ENCODE assay signal across 9 mouse cellular contexts in genomic region chr4:41690014-41690413, GRCm38 (mm10). TPM values are rescaled to one million over a fixed set of nuclear protein-coding genes. Genes with fewer than 3 reads are reported as not detected.
DNase-seq lines count a peak whose midpoint lies in the region; ATAC-seq and TF ChIP-seq lines count a peak whose summit lies in the region.
"Not testable (repeated sequence)": the region's sequence is repeated elsewhere in the genome, so short reads cannot be mapped to it uniquely, and the experiment has no call there.
"Had no signal": no experiment of that assay in that cellular context is flagged by ENCODE, and none has a peak within 500 bp of the region (broad histone marks: within the 10 kb centered on the region; RNA-seq: fewer than 3 reads in every experiment).

No protein-coding gene starts in this region.

- not testable (repeated sequence) for H3K36me3 ChIP-seq in lung, embryonic 14.5 days (ENCODE audit: insufficient read depth); lung, embryonic 15.5 days; lung, embryonic 16.5 days (ENCODE audit: control insufficient read depth, insufficient read depth, low read length); lung, postnatal 0 days (ENCODE audit: insufficient read depth, low read length)

- not testable (repeated sequence) for H3K9ac ChIP-seq in lung, embryonic 14.5 days; lung, embryonic 15.5 days; lung, embryonic 16.5 days (ENCODE audit: low read length); lung, postnatal 0 days (replicated peaks; ENCODE audit: low read depth)

- TF ChIP-seq EP300 in lung, postnatal 0 days (IDR thresholded peaks at IDR 0.05), result not testable (repeated sequence)

- not testable (repeated sequence) for H3K9me3 ChIP-seq in lung, embryonic 14.5 days (ENCODE audit: low read depth, low read length); lung, embryonic 15.5 days; lung, embryonic 16.5 days (ENCODE audit: control insufficient read depth, low read length); lung, postnatal 0 days (ENCODE audit: low read length)

- not testable (repeated sequence) for H3K4me1 ChIP-seq in lung, embryonic 14.5 days (ENCODE audit: insufficient read depth); lung, embryonic 15.5 days; lung, embryonic 16.5 days (replicated peaks; ENCODE audit: control insufficient read depth, insufficient read depth, low read length); lung, postnatal 0 days (ENCODE audit: insufficient read depth, low read depth, low read length)

- not testable (repeated sequence) for H3K27me3 ChIP-seq in lung, embryonic 14.5 days (ENCODE audit: insufficient read depth, low read length); lung, embryonic 15.5 days; lung, embryonic 16.5 days (ENCODE audit: control insufficient read depth, insufficient read depth, low read depth, low read length); lung, postnatal 0 days (replicated peaks; ENCODE audit: insufficient read depth, low read length)

- peak; percentile 33; the same call in 1 of the 2 replicates for ATAC-seq in lung, embryonic 14.5 days (ENCODE audit: insufficient read depth)
- peak; percentile 47; the same call in 1 of the 2 replicates for ATAC-seq in lung, embryonic 15.5 days (ENCODE audit: borderline replicate concordance, extremely low read depth, low FRiP score, low TSS enrichment)
- peak; percentile 66; the same call in 1 of the 2 replicates for ATAC-seq in lung, embryonic 16.5 days (ENCODE audit: low read depth)
- peak; percentile 77 for ATAC-seq in lung, postnatal 0 days

- not testable (repeated sequence) for H3K4me2 ChIP-seq in lung, embryonic 14.5 days; lung, embryonic 15.5 days; lung, embryonic 16.5 days (ENCODE audit: low read depth, low read length); lung, postnatal 0 days (replicated peaks; ENCODE audit: low read depth, low read length)

- not testable (repeated sequence) for TF ChIP-seq CTCF in lung, embryonic 14.5 days (IDR thresholded peaks at IDR 0.05; ENCODE audit: low read depth); lung, postnatal 0 days (IDR thresholded peaks at IDR 0.05)

- H3K4me3 ChIP-seq in lung, embryonic 14.5 days (ENCODE audit: low read depth, low read length); lung, embryonic 15.5 days; lung, embryonic 16.5 days (ENCODE audit: low read length); lung, postnatal 0 days (ENCODE audit: low read depth, low read length): not testable (repeated sequence)

- not testable (repeated sequence) for DNase-seq in lung, embryonic 14.5 days; lung, postnatal 0 days (ENCODE audit: low spot score)

- no CpG with 5 or more reads among the region's 4 CpGs for WGBS in lung, embryonic 14.5 days
- WGBS in lung, embryonic 15.5 days, result no CpG with 5 or more reads among the region's 4 CpGs
- no CpG with 5 or more reads among the region's 4 CpGs for WGBS in lung, embryonic 16.5 days
- no CpG with 5 or more reads among the region's 4 CpGs for WGBS in lung, postnatal 0 days

- not testable (repeated sequence) for H3K27ac ChIP-seq in lung, embryonic 14.5 days (ENCODE audit: low read depth); lung, embryonic 15.5 days; lung, embryonic 16.5 days (ENCODE audit: low read length); lung, postnatal 0 days (ENCODE audit: low read length)

RNA-seq across cellular contexts. Expression of gene Cntfr, which starts 6.9 kb away (rescaled TPM):
- 8.2 and 9.6 TPM in 2 replicates for polyA plus RNA-seq in lung, embryonic 14.5 days (2014; fragmentation: Nextera tagmentation; extraction: Ambion mirVana)
- 7.8 TPM in 2 replicates for polyA plus RNA-seq in lung, embryonic 15.5 days (2015; fragmentation: Nextera tagmentation; extraction: Ambion mirVana)
- polyA plus RNA-seq in lung, embryonic 16.5 days (2015; fragmentation: Nextera tagmentation; extraction: Ambion mirVana), result 6.9 and 8.4 TPM in 2 replicates
- 0.77 and 1.1 TPM in 2 replicates for polyA plus RNA-seq in lung, postnatal 0 days (2015; fragmentation: Nextera tagmentation; extraction: Ambion mirVana)
- polyA plus RNA-seq: activated CD4-positive, CD25-positive, alpha-beta regulatory T cell, adult 4 months; CD4-positive, CD25-positive, alpha-beta regulatory T cell, adult 4 months had no signal

RNA-seq across cellular contexts. Expression of gene Il11ra1, which starts 9.8 kb away (rescaled TPM):
- 111 and 129 TPM in 2 replicates for polyA plus RNA-seq in lung, embryonic 14.5 days (2014; fragmentation: Nextera tagmentation; extraction: Ambion mirVana)
- polyA plus RNA-seq in lung, embryonic 15.5 days (2015; fragmentation: Nextera tagmentation; extraction: Ambion mirVana), result 131 and 136 TPM in 2 replicates
- 111 and 120 TPM in 2 replicates for polyA plus RNA-seq in lung, embryonic 16.5 days (2015; fragmentation: Nextera tagmentation; extraction: Ambion mirVana)
- polyA plus RNA-seq in lung, postnatal 0 days (2015; fragmentation: Nextera tagmentation; extraction: Ambion mirVana), result 62.1 and 72.6 TPM in 2 replicates

RNA-seq across cellular contexts. Expression of gene Rpp25l, which starts 23.3 kb away (rescaled TPM):
- 87.1 and 90.3 TPM in 2 replicates for polyA plus RNA-seq in lung, embryonic 14.5 days (2014; fragmentation: Nextera tagmentation; extraction: Ambion mirVana)
- polyA plus RNA-seq in lung, embryonic 15.5 days (2015; fragmentation: Nextera tagmentation; extraction: Ambion mirVana), result 80.4 and 89.8 TPM in 2 replicates
- polyA plus RNA-seq in lung, embryonic 16.5 days (2015; fragmentation: Nextera tagmentation; extraction: Ambion mirVana), result 80.5 and 85.0 TPM in 2 replicates
- 45.6 and 51.8 TPM in 2 replicates for polyA plus RNA-seq in lung, postnatal 0 days (2015; fragmentation: Nextera tagmentation; extraction: Ambion mirVana)

RNA-seq across cellular contexts. Expression of gene Dctn3, which starts 33.0 kb away (rescaled TPM):
- polyA plus RNA-seq in lung, embryonic 14.5 days (2014; fragmentation: Nextera tagmentation; extraction: Ambion mirVana), result 103 and 106 TPM in 2 replicates
- 133 and 136 TPM in 2 replicates for polyA plus RNA-seq in lung, embryonic 15.5 days (2015; fragmentation: Nextera tagmentation; extraction: Ambion mirVana)
- 137 and 156 TPM in 2 replicates for polyA plus RNA-seq in lung, embryonic 16.5 days (2015; fragmentation: Nextera tagmentation; extraction: Ambion mirVana)
- 143 and 151 TPM in 2 replicates for polyA plus RNA-seq in lung, postnatal 0 days (2015; fragmentation: Nextera tagmentation; extraction: Ambion mirVana)

RNA-seq across cellular contexts. Expression of gene Arid3c, which starts 40.9 kb away (rescaled TPM):
- polyA plus RNA-seq in lung, embryonic 14.5 days (2014; fragmentation: Nextera tagmentation; extraction: Ambion mirVana), result not detected in 2 replicates
- polyA plus RNA-seq in lung, embryonic 15.5 days (2015; fragmentation: Nextera tagmentation; extraction: Ambion mirVana), result not detected in 2 replicates
- polyA plus RNA-seq in lung, embryonic 16.5 days (2015; fragmentation: Nextera tagmentation; extraction: Ambion mirVana), result not detected in 2 replicates
- 0.06 TPM in 1 of 2 replicates, not detected in the other for polyA plus RNA-seq in lung, postnatal 0 days (2015; fragmentation: Nextera tagmentation; extraction: Ambion mirVana)
- polyA plus RNA-seq: activated CD4-positive, CD25-positive, alpha-beta regulatory T cell, adult 4 months; adrenal gland, adult 2 months; C2C12; CD4-positive, CD25-positive, alpha-beta regulatory T cell, adult 4 months; G1E had no signal
